Mouse (Mus musculus): ENCODE results near the gene Hjurp.

DNA sequence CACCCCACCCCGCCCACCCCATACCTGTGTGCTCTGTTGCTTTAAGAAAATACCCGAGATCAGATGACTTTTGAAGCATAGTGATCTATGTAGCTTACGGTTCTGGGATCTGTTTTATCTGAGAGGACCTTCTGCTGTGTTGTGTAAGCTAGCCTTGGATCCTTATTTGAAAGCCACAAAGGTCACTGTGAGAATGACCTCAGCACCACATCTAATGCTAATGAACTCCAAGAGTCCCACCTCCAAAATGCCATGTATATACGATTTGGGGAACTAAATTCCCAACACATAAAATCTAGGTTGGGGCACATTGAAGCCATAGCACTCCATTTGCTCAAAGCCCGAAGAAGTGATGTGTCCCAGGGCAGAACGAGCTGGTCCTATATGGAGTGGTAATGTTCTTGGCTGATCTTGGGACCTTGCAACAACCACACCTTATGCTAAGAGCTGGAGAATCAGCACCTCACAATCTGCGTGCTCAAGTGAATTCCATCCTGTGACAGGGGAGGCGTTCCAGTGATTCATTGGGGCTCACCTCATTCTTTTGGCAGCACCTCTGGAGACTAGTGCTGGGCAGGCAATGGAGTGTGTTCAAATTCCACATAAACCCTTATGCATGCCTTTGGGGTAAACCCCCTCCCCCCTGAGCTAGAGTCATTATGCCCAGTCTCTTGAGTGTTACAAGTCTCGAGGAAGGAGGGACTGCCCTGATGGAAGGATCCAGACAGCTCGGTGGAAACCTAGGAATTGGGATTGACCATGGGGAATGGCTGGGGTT, 20.4 kb downstream of the Hjurp start:
- TF ChIP-seq POLR2A (IDR thresholded peaks at IDR 0.05; ENCODE audit: low read depth, low read length) (no peak), CTCF (conservative IDR thresholded peaks at IDR 0.05; ENCODE audit: insufficient read depth, insufficient read length, low read depth, low read length) (no peak)

Data from kidney, adult 2 months (tissue).